Mouse (Mus musculus): ENCODE measurements around the gene Ssxb2. TPM values are rescaled to one million over a fixed set of nuclear protein-coding genes. Genes with fewer than 3 reads are reported as not detected.

Ssxb2 gene
- total RNA-seq (2023) = not detected

GRCm38 (mm10) chrX:8461626-8462025 is at the start of gene Ssxb2:
Gene Ssxb2, minus strand, starts transcription at chrX:8461726.

GRCm38 (mm10) chrX:8413005-8413404 is 48.5 kb downstream of the Ssxb2 start, which contains the start of gene Ssxb1:
Gene Ssxb1, plus strand, starts transcription at chrX:8413305.

Other genes with a start within 250 kb of the Ssxb2 start
- 10 to 100 TPM; 14.8 to 17.0 TPM for gene Ftsj1, start 209.3 kb downstream of the Ssxb2 start, total RNA-seq (2023)
- 10 to 100 TPM in 1 of 2 experiments, 1 to 10 TPM in 1; 2.1 to 16.0 TPM for gene Slc38a5, start 190.6 kb downstream of the Ssxb2 start, total RNA-seq (2023)
- not detected for gene Ssxb10, start 134.3 kb downstream of the Ssxb2 start, total RNA-seq (2023)
- not detected for gene Ssxb9, start 94.7 kb downstream of the Ssxb2 start, total RNA-seq (2023)
- gene Ssxb1, start 48.4 kb downstream of the Ssxb2 start, total RNA-seq (2023) = not detected
- gene Gm14459, start 63.2 kb upstream of the Ssxb2 start, total RNA-seq (2023) = not detected
- not detected for gene Ssxb6, start 86.5 kb upstream of the Ssxb2 start, total RNA-seq (2023)
- not detected for gene Ssxb3, start 130.1 kb upstream of the Ssxb2 start, total RNA-seq (2023)
- not detected for gene Ssxb8, start 229.1 kb upstream of the Ssxb2 start, total RNA-seq (2023)